In genomic region chr12:12821473-12821872, GRCm38 (mm10) we compare ENCODE assay signal across 16 mouse cellular contexts.
A peak's percentile ranks its signal among the peaks of the same experiment; 100 is the strongest.
DNase-seq lines count a peak whose midpoint lies in the region; ATAC-seq and TF ChIP-seq lines count a peak whose summit lies in the region.
"Had no signal": no experiment of that assay in that cellular context is flagged by ENCODE, and none has a peak within 500 bp of the region (broad histone marks: within the 10 kb centered on the region; RNA-seq: fewer than 3 reads in every experiment).

No protein-coding gene starts in this region.

- no peak for DNase-seq in forebrain, embryonic 14.5 days (ENCODE audit: low spot score)
- DNase-seq in midbrain, embryonic 11.5 days (ENCODE audit: low spot score, missing footprints): no peak
- DNase-seq in thymus, adult 2 months: peak; percentile 25
- no peak for DNase-seq in cerebellum, adult 2 months
- DNase-seq: adrenal gland, adult 8-10 months; cerebellum, adult 9-10 months; heart, adult 18-20 months; heart, postnatal 10 days; lung, postnatal 14 days had no signal

- no peak overlapping the region for H3K4me2 ChIP-seq in forebrain, embryonic 12.5 days
- no peak overlapping the region for H3K4me2 ChIP-seq in forebrain, embryonic 14.5 days (ENCODE audit: low read length)
- no peak overlapping the region for H3K4me2 ChIP-seq in midbrain, embryonic 11.5 days
- H3K4me2 ChIP-seq in midbrain, embryonic 13.5 days (replicated peaks): no peak overlapping the region
- H3K4me2 ChIP-seq in heart, embryonic 12.5 days: no peak overlapping the region
- H3K4me2 ChIP-seq: limb, embryonic 12.5 days; midbrain, embryonic 15.5 days had no signal

- H3K4me3 ChIP-seq in forebrain, embryonic 12.5 days (replicated peaks): no peak overlapping the region
- H3K4me3 ChIP-seq in forebrain, embryonic 14.5 days (ENCODE audit: low read depth, low read length): no peak overlapping the region
- no peak overlapping the region for H3K4me3 ChIP-seq in midbrain, embryonic 11.5 days (ENCODE audit: low read depth, low read length)
- H3K4me3 ChIP-seq in midbrain, embryonic 13.5 days (replicated peaks): no peak overlapping the region
- no peak overlapping the region for H3K4me3 ChIP-seq in thymus, adult 2 months (ENCODE audit: control insufficient read depth, insufficient read depth, low read length)
- H3K4me3 ChIP-seq in cerebellum, adult 2 months (replicated peaks; ENCODE audit: insufficient read depth, low read depth, low read length): no peak overlapping the region
- H3K4me3 ChIP-seq in heart, embryonic 12.5 days: no peak overlapping the region
- H3K4me3 ChIP-seq: limb, embryonic 12.5 days; midbrain, embryonic 15.5 days had no signal

- no peak for TF ChIP-seq POLR2A in thymus, adult 2 months (IDR thresholded peaks at IDR 0.05; ENCODE audit: control insufficient read depth, extremely low read depth, insufficient read depth, low read length, poor library complexity)
- no peak for TF ChIP-seq POLR2A in cerebellum, adult 2 months (IDR thresholded peaks at IDR 0.05; ENCODE audit: borderline replicate concordance, insufficient read depth, low read length)

- no peak overlapping the region for H3K27ac ChIP-seq in forebrain, embryonic 12.5 days
- no peak overlapping the region for H3K27ac ChIP-seq in forebrain, embryonic 14.5 days (ENCODE audit: low read depth, low read length)
- no peak overlapping the region for H3K27ac ChIP-seq in midbrain, embryonic 11.5 days (ENCODE audit: low read depth, low read length)
- H3K27ac ChIP-seq in midbrain, embryonic 13.5 days: no peak overlapping the region
- H3K27ac ChIP-seq in thymus, adult 2 months (ENCODE audit: control insufficient read depth, insufficient read depth, low read length): no peak overlapping the region
- no peak overlapping the region for H3K27ac ChIP-seq in cerebellum, adult 2 months (ENCODE audit: insufficient read depth, low read length)
- no peak overlapping the region for H3K27ac ChIP-seq in heart, embryonic 12.5 days (ENCODE audit: poor library complexity, severe bottlenecking)
- H3K27ac ChIP-seq: limb, embryonic 12.5 days; liver, embryonic 14.5 days; midbrain, embryonic 15.5 days had no signal

- no peaks in the 10 kb centered on the region for H3K9me3 ChIP-seq in forebrain, embryonic 12.5 days
- H3K9me3 ChIP-seq in forebrain, embryonic 14.5 days (replicated peaks; ENCODE audit: control insufficient read depth, low read length): no peaks in the 10 kb centered on the region
- no peaks in the 10 kb centered on the region for H3K9me3 ChIP-seq in midbrain, embryonic 11.5 days (ENCODE audit: control insufficient read depth, low read length)
- no peaks in the 10 kb centered on the region for H3K9me3 ChIP-seq in midbrain, embryonic 13.5 days
- H3K9me3 ChIP-seq in heart, embryonic 12.5 days (replicated peaks): no peaks in the 10 kb centered on the region
- H3K9me3 ChIP-seq: limb, embryonic 12.5 days; midbrain, embryonic 15.5 days had no signal

- no peaks in the 10 kb centered on the region for H3K36me3 ChIP-seq in forebrain, embryonic 12.5 days (replicated peaks)
- H3K36me3 ChIP-seq in forebrain, embryonic 14.5 days (ENCODE audit: control insufficient read depth, insufficient read depth, low read length): no peaks in the 10 kb centered on the region
- H3K36me3 ChIP-seq in midbrain, embryonic 11.5 days (ENCODE audit: control insufficient read depth, insufficient read depth, low read length): no peaks in the 10 kb centered on the region
- no peaks in the 10 kb centered on the region for H3K36me3 ChIP-seq in midbrain, embryonic 13.5 days
- H3K36me3 ChIP-seq in thymus, adult 2 months (ENCODE audit: control insufficient read depth, insufficient read depth, low read length): no peaks in the 10 kb centered on the region
- no peaks in the 10 kb centered on the region for H3K36me3 ChIP-seq in heart, embryonic 12.5 days
- H3K36me3 ChIP-seq: G1E; limb, embryonic 12.5 days; midbrain, embryonic 15.5 days had no signal

- no peak overlapping the region for H3K9ac ChIP-seq in forebrain, embryonic 12.5 days
- H3K9ac ChIP-seq in forebrain, embryonic 14.5 days (ENCODE audit: low read length): no peak overlapping the region
- no peak overlapping the region for H3K9ac ChIP-seq in midbrain, embryonic 11.5 days (ENCODE audit: low read length)
- no peak overlapping the region for H3K9ac ChIP-seq in midbrain, embryonic 13.5 days (replicated peaks)
- H3K9ac ChIP-seq in heart, embryonic 12.5 days: no peak overlapping the region
- H3K9ac ChIP-seq: limb, embryonic 12.5 days; liver, embryonic 14.5 days; midbrain, embryonic 15.5 days had no signal

- ATAC-seq in forebrain, embryonic 12.5 days (ENCODE audit: low FRiP score): 0 out of 2 replicates have a peak, but pooled peaks have one; percentile 14
- ATAC-seq in forebrain, embryonic 14.5 days: no peak
- ATAC-seq in midbrain, embryonic 11.5 days (ENCODE audit: low FRiP score): peak; percentile 30; the same call in 1 of the 2 replicates
- ATAC-seq in midbrain, embryonic 13.5 days: no peak
- no peak for ATAC-seq in heart, embryonic 12.5 days (ENCODE audit: insufficient number of reproducible peaks, low FRiP score)
- ATAC-seq: midbrain, embryonic 15.5 days had no signal

- no peaks in the 10 kb centered on the region; the same call in 1 of the 2 replicates for H3K27me3 ChIP-seq in forebrain, embryonic 12.5 days
- H3K27me3 ChIP-seq in forebrain, embryonic 14.5 days (replicated peaks; ENCODE audit: control insufficient read depth, insufficient read depth, low read length): no peaks in the 10 kb centered on the region
- no peaks in the 10 kb centered on the region for H3K27me3 ChIP-seq in midbrain, embryonic 11.5 days (ENCODE audit: control insufficient read depth, insufficient read depth, low read length)
- no peaks in the 10 kb centered on the region for H3K27me3 ChIP-seq in midbrain, embryonic 13.5 days
- H3K27me3 ChIP-seq in thymus, adult 2 months (ENCODE audit: control insufficient read depth, insufficient read depth, low read length): no peaks in the 10 kb centered on the region
- no peaks in the 10 kb centered on the region for H3K27me3 ChIP-seq in cerebellum, adult 2 months (ENCODE audit: control insufficient read depth, insufficient read depth, low read length)
- no peaks in the 10 kb centered on the region for H3K27me3 ChIP-seq in heart, embryonic 12.5 days (replicated peaks)
- H3K27me3 ChIP-seq: limb, embryonic 12.5 days; midbrain, embryonic 15.5 days had no signal

- 75% methylated on average over 7 of the region's 7 CpGs for WGBS in forebrain, embryonic 12.5 days
- 73% methylated on average over 7 of the region's 7 CpGs for WGBS in forebrain, embryonic 14.5 days
- WGBS in midbrain, embryonic 11.5 days: 70% methylated on average over 7 of the region's 7 CpGs
- WGBS in midbrain, embryonic 13.5 days: 65% methylated on average over 7 of the region's 7 CpGs
- WGBS in thymus, adult 2 months: 7% methylated on average over 7 of the region's 7 CpGs
- WGBS in cerebellum, adult 2 months: 81% methylated on average over 7 of the region's 7 CpGs
- WGBS in heart, embryonic 12.5 days: 72% methylated on average over 7 of the region's 7 CpGs

- no peaks in the 10 kb centered on the region for H3K4me1 ChIP-seq in forebrain, embryonic 12.5 days
- H3K4me1 ChIP-seq in forebrain, embryonic 14.5 days (ENCODE audit: control insufficient read depth, insufficient read depth, low read length): no peaks in the 10 kb centered on the region
- no peaks in the 10 kb centered on the region for H3K4me1 ChIP-seq in midbrain, embryonic 11.5 days (ENCODE audit: control insufficient read depth, insufficient read depth, low read length)
- H3K4me1 ChIP-seq in midbrain, embryonic 13.5 days (replicated peaks): 0 out of 2 replicates have a peak, but pooled peaks cover 4% of the 10 kb centered on the region
- H3K4me1 ChIP-seq in thymus, adult 2 months (replicated peaks; ENCODE audit: control insufficient read depth, insufficient read depth, low read length): peaks cover 8% of the 10 kb centered on the region
- peaks cover 8% of the 10 kb centered on the region; the same call in 1 of the 2 replicates for H3K4me1 ChIP-seq in cerebellum, adult 2 months (ENCODE audit: control insufficient read depth, insufficient read depth, low read length)
- H3K4me1 ChIP-seq in heart, embryonic 12.5 days (replicated peaks): no peaks in the 10 kb centered on the region
- H3K4me1 ChIP-seq: limb, embryonic 12.5 days; midbrain, embryonic 15.5 days had no signal

- no peak for TF ChIP-seq CTCF in thymus, adult 2 months (IDR thresholded peaks at IDR 0.05; ENCODE audit: borderline replicate concordance, control insufficient read depth, extremely low read depth, insufficient read depth, low read length, poor library complexity)
- no peak for TF ChIP-seq CTCF in cerebellum, adult 2 months (IDR thresholded peaks at IDR 0.05; ENCODE audit: borderline replicate concordance, insufficient read depth, low read depth, low read length)

Comparison
In these comparisons a context has a peak if more than half of its experiments do, and no peak if none do; other contexts are left out.
1. ATAC-seq: peak in forebrain, embryonic 12.5 days (single experiment) and midbrain, embryonic 11.5 days (single experiment); none in forebrain, embryonic 14.5 days (single experiment), midbrain, embryonic 13.5 days (single experiment) and heart, embryonic 12.5 days (single experiment).